Mouse (Mus musculus) layer of hippocampus, adult 9-11 months (tissue): ENCODE measurements around the gene Adprh.
"Not testable (repeated sequence)": the region's sequence is repeated elsewhere in the genome, so short reads cannot be mapped to it uniquely, and the experiment has no call there.

Experiments
- DNase-seq: peaks from one replicate; pipeline ENCODE4 v3.0.0; 2022

Adprh gene

GRCm38 (mm10) chr16:38466089-38466488, 13.6 kb upstream of the Adprh start:
- DNase-seq, result no peak

DNA sequence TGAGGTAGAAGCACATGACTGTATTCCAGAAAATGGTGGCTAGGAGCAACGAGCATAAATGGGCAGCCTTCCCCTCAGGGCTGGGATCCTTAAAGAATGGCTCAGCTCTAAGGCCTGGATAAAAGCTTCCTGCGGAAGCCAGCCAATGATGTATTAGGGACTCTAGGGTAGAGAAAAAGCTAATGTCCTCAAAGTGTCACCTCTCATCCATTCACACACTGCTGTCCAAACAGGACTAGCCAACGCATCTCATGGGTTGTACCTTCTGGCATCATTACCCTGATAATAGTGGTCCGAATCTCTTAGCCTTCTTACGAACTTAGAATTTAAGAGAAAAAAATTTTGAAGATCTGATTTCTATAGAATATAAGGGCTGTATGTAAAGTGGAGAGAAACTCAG, 10.8 kb upstream of the Adprh start:
- no peak for DNase-seq

DNA sequence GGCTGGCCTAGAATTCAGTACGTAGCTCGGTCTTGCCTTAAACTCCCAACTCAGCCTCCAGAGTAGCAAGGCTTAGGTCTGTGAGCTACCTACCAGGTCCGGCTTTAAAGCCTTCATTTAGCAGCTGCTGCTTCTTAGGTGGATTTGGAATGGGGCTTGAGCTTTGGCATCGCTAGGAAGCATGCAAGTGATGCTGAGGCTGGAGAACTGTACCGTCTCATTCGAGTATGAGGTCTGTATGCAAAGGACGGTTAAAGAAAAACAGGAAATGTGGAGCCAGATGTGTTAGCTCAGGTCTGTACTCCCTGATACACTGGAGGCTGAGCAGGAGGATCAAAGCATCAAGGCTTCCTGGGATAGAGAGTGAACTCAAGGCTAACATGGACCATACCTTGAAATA, 9.7 kb upstream of the Adprh start:
- DNase-seq, result no peak

DNA sequence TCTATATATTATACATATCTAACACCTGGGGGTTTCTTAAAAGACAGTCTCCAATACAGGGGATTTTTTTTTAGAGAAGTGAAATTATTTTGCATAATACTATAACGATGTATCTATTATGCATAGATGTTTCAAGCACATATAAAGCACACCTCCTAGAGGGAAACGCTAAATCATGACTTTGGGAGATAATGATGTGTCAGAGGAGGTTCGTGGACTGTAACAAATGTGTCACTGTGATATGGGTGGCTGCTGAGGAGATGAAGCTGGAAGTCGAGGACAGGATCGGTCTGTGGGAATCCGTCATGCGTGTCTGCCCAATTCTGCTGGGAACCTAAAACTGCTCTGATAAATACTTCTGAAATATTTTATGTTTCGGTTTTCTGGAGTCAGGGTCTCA, 9.2 kb upstream of the Adprh start:
- no peak for DNase-seq

- DNase-seq, result no peak
Measured at GRCm38 (mm10) chr16:38459990-38460389, 7.5 kb upstream of the Adprh start.

GRCm38 (mm10) chr16:38458600-38459280, 6.2 kb upstream of the Adprh start:
- DNase-seq, result no peak

- DNase-seq, result peak; percentile 45
Measured at GRCm38 (mm10) chr16:38456812-38457567, 4.5 kb upstream of the Adprh start.

DNA sequence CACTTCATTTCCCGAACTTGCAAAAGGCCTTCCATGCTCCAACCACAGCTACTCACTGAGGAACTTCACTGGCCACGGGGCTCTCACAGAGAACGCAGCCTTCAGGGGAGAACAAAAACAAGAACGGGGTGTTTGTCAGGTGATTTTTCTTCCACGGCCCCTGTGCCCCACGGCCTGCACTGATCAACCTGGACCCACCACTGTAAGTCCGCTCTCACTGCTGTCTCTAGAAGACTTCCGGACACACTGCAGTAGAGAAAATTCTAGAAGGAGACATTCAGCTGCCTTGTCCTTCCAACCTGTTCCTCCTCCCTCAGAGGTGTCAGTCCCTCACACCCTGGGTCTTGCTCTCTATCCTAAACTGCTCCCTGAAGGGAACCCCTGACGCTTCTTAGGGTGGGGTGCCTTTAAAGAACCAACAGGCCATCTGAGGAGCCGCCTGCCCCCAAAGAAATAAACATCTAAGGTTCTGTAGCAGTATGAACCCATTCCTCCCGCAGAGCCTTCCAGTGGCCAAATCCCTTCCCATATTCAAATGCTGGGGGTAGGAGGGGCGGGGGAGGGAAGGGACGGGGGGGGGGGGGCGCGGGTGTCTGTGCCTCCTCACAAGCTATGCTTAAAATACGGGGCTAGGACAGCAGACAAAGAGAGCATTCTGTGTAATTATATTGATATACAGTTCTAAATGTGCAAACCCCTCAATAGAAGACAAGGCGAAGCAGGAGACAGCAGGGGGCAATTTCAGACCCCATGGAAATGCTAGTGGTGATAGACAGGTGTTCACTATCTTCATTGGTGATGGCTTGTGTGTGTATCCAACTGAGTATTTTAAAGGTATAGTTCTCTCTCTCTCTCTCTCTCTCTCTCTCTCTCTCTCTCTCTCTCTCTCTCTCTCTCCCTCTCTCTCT, 3.3 kb upstream of the Adprh start, which contains the start of gene Cd80:
TSS of gene Cd80 (plus strand) at position 51 of the 908 bp plus-strand sequence.
- DNase-seq, result no peak

DNA sequence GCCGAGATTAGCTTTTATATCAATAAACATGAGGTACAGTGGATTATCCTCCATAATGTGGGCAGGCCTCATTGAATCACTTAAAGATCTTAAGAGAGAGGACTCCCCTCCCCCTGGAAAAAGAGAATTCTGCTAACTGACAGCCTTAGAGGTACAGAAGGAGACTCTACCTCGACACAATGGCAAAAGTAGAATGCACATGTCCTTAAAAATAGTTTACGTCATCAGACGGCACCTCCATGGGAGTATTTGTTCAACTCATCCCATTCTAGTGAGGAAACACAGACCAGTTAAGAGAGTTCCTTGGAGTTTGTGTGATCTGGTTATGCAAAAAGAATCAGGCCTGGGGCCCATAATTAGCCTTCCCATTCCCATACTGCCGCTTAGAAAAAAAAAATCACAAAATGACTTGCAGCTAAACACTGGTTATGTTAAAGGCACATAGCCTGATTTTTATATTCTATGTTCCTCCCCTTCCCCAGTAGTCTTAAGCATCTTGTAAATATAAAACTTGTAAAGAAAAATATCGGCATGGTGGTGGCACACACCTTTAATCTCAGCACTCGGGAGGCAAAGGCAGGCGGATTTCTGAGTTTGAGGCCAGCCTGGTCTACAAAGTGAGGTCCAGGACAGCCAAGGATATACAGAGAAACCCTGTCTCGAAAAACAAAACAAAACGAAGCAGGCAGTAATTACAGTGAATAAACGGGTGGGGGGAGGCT, 2.2 kb upstream of the Adprh start:
- DNase-seq, result no peak

DNA sequence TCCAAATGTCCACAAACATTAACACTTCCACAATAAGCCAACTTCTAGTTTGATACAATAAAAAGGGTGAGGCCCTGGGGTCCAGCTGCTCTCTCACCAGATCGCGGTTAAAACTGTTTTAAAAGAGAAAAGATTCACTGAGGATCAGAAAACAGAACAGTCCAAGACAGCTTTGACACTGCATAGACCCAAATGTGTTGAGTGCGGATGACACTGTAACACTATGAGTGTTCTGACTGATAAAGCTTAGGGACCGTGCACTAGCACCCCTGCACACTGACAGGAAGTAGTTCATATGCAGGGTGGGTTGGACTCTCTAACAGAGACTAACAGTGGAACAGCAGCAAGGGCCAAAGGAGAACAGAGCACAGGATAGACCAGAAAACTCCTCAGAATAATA, 1.4 kb upstream of the Adprh start:
- no peak for DNase-seq

- no peak for DNase-seq
Measured at GRCm38 (mm10) chr16:38453203-38453553, 675 bp upstream of the Adprh start.

DNA sequence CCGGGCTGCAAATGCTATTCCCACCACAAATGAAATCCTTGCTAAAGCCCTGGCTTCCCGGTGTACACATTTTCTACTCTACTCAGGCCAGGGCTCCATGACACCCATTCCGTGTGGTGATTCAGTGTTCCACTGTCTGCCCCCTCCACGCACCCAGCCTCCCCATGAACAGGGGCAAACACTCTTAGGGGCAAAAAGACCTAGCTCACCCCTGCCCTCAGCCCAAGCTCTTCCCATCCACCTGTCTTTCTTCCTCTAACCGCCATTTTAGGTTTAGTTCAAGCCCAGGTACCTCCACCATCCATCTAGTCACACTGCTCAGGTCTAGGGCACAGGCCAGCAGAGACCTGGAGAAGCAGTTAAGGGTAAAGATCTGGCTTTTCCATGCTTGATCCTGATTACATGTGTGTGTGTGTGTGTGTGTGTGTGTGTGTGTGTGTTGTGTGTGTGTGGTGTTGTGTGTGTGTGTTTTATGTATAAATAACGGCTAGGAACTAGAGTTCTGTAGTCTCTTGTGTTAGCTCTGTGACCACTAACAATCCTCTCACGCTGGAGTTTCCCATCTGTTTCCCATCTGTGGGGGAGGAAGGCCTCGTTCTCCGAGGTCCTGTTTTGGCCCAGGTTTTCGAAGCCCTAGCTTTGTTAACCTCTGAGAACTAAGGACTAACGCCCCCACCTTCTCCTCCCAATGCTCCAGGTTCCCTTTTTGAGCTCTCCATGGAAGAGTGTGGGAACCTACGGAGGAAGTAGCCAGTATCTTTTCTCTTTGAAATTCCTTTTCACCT, 890 bp downstream of the Adprh start:
- peak; percentile 11 for DNase-seq

DNA sequence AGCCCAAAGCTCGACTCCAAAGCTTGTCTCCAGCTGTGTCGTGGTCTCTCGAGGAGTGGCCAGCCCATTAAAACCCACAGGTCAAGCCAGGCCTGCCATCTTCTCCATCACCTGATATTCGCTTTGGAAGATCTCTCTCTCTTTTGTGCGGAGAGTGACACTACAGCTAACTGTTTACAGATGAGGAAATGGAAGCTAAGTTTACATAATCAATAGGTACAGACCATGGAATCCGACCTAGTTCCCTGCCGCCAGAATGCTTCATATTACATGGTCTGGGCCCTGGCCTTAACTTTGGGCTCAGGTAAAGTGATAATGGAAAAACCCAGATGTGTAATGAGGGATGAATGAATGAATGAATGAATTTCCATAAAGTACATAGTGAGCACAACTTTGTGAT, 1.8 kb downstream of the Adprh start:
- no peak for DNase-seq

DNA sequence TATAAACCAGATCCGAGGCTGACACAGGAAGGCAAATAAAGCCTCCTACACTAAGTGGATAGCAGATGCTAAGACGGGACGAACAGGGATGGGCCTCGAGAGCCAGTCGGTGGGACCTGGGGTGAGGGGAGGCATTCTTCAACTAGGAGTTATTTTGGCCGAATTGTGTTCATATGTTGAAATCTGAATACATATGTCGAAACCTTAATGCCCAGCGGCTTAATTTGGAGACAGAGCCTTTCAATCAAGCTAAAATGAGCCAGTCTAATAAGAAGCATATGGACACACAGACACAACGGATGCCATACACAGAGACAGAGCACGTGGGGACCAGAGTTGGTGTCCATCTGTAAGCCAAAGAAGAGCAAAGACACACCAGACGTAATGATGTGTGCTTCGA, 4.0 kb downstream of the Adprh start:
- no peak for DNase-seq

GRCm38 (mm10) chr16:38447366-38447765, 5.1 kb downstream of the Adprh start:
- DNase-seq, result no peak

DNA sequence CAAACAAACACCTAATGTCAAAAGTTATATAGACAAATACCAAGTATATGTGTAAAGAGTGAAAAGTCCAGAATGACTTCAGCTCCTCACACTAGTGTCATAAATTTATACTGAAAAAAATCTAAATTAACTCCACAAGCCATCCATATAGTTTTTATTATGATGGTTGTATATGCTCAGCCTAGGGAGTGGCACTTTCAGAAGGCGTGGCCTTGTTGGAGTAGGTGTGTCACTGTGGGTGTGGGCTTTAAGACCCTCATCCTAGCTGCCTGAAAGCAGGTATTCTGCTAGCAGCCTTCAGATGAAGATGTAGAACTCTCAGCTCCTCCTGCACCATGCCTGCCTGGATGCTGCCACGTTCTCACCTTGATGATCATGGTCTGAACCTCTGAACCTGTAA, 6.4 kb downstream of the Adprh start:
- DNase-seq, result not testable (repeated sequence)

- DNase-seq, result no peak
Measured at GRCm38 (mm10) chr16:38445576-38445975, 6.9 kb downstream of the Adprh start.

DNA sequence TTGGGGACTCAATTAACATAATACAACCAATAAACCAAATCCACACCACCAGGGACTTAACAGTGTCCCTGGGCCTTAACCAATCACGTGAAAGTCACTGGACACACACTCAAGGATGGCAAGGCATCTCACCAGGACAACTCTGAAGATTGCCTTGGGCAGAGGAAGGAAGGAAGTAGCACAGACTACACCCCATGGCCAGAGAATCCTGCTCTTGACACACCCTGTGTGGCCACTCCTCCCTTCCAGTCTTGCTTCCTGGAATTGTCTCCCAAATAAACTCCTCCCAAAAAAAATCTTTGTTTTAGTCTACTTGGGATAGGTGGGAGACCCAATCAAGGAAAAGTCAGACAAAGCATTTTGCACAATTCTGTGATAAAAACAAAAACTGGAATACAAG, 7.5 kb downstream of the Adprh start:
- DNase-seq, result no peak

- no peak for DNase-seq
Measured at GRCm38 (mm10) chr16:38443721-38444464, 8.6 kb downstream of the Adprh start.

- no peak for DNase-seq
Measured at GRCm38 (mm10) chr16:38442216-38442615, 10.3 kb downstream of the Adprh start.

- no peak for DNase-seq
Measured at GRCm38 (mm10) chr16:38441611-38442010, 10.9 kb downstream of the Adprh start.
